Mouse (Mus musculus) embryonic facial prominence, embryonic 11.5 days (tissue): ENCODE measurements around the gene Gsk3a. TPM values are rescaled to one million over a fixed set of nuclear protein-coding genes. Genes with fewer than 3 reads are reported as not detected.

ENCODE experiments used
- ATAC-seq: fragments of 200-750 bp; cut with Nextera tagmentation; replicated peaks from 2 replicates; pipeline ENCODE4 v1.8.0; 2017; ENCODE audit warnings: low read depth; ENCODE audit not compliant: insufficient number of reproducible peaks, low FRiP score, low TSS enrichment
- DNase-seq: peaks from one replicate; pipeline ENCODE4 v3.0.0-alpha.2; 2015; ENCODE audit warnings: low spot score
- H3K27ac ChIP-seq: fragments of 300-500 bp; sonication (generic); replicated peaks from 2 replicates; pipeline ENCODE4 v1.5.1; 2014; ENCODE audit warnings: mild to moderate bottlenecking, low read depth, low read length, control low read depth
- H3K27me3 ChIP-seq: fragments of 300-500 bp; sonication (generic); 2 replicates; pipeline ENCODE4 v1.6.1; 2014; ENCODE audit warnings: mild to moderate bottlenecking, low read length, moderate library complexity, mixed read lengths; ENCODE audit not compliant: control insufficient read depth, insufficient read depth
- H3K36me3 ChIP-seq: fragments of 300-500 bp; sonication (generic); replicated peaks from 2 replicates; pipeline ENCODE4 v1.6.1; 2014; ENCODE audit warnings: low read depth, mild to moderate bottlenecking, low read length, moderate library complexity, mixed read lengths; ENCODE audit not compliant: control insufficient read depth, insufficient read depth
- H3K4me1 ChIP-seq: fragments of 300-500 bp; sonication (generic); 2 replicates; pipeline ENCODE4 v1.6.1; 2014; ENCODE audit warnings: low read length, mixed read lengths; ENCODE audit not compliant: control insufficient read depth, insufficient read depth
- H3K4me2 ChIP-seq: fragments of 300-500 bp; sonication (generic); 2 replicates; pipeline ENCODE4 v1.6.1; 2014; ENCODE audit warnings: low read depth, mild to moderate bottlenecking, control low read depth, low read length, moderate library complexity
- H3K4me3 ChIP-seq: fragments of 300-500 bp; sonication (generic); 2 replicates; pipeline ENCODE4 v1.5.1; 2014; ENCODE audit warnings: low read depth, low read length, control low read depth
- H3K9ac ChIP-seq: fragments of 300-500 bp; sonication (generic); replicated peaks from 2 replicates; pipeline ENCODE4 v1.6.1; 2014; ENCODE audit warnings: mild to moderate bottlenecking, control low read depth, low read length
- H3K9me3 ChIP-seq: fragments of 300-500 bp; sonication (generic); replicated peaks from 2 replicates; pipeline ENCODE4 v1.6.1; 2016; ENCODE audit warnings: mild to moderate bottlenecking, low read length, inconsistent platforms, mixed read lengths; ENCODE audit not compliant: control insufficient read depth
- WGBS: fragments of 180-500 bp; shearing (Covaris S2); extraction: QIAGEN DNeasy Blood & Tissue Kit; methylation state at CpG from one replicate; pipeline ENCODE4 v1.1.7; 2014; 5-methylcytosine and 5-hydroxymethylcytosine counted together
- polyA plus RNA-seq: library from polyadenylated mRNA; unstranded; fragments of >200 nt; fragmentation: Nextera tagmentation; extraction: Ambion mirVana; gene quantifications from 2 replicates; pipeline ENCODE4 v1.2.1, GENCODE M21; 2014

Gene Gsk3a
- polyA plus RNA-seq, 1 experiment from 2014 or later: 12.6 TPM

- Histone ChIP-seq H3K4me1 (no peaks in the 10 kb centered on the region), H3K27me3 (no peaks in the 10 kb centered on the region), H3K27ac (no peak overlapping the region), H3K9me3 (no peaks in the 10 kb centered on the region), H3K4me3 (no peak overlapping the region), H3K36me3 (no peaks in the 10 kb centered on the region; the same call in 1 of the 2 replicates), H3K4me2 (no peak overlapping the region), H3K9ac (no peak overlapping the region)
- no peak for ATAC-seq
- 86% methylated on average over 3 of the region's 3 CpGs for WGBS
- DNase-seq: no peak
Observed at GRCm38 (mm10) chr7:25209161-25209622, 28.5 kb downstream of the Gsk3a start.

- H3K27ac ChIP-seq: no peak overlapping the region
- ATAC-seq: no peak
- no peak overlapping the region for H3K4me3 ChIP-seq
- H3K9me3 ChIP-seq: no peaks in the 10 kb centered on the region
- DNase-seq: no peak
- no peaks in the 10 kb centered on the region for H3K27me3 ChIP-seq
- no peak overlapping the region for H3K9ac ChIP-seq
- no peaks in the 10 kb centered on the region for H3K4me1 ChIP-seq
- no peak overlapping the region for H3K4me2 ChIP-seq
- WGBS: 88% methylated on average over 16 of the region's 16 CpGs
- H3K36me3 ChIP-seq: no peaks in the 10 kb centered on the region; the same call in 1 of the 2 replicates
Observed at GRCm38 (mm10) chr7:25206094-25206830, 31.4 kb downstream of the Gsk3a start.

DNA sequence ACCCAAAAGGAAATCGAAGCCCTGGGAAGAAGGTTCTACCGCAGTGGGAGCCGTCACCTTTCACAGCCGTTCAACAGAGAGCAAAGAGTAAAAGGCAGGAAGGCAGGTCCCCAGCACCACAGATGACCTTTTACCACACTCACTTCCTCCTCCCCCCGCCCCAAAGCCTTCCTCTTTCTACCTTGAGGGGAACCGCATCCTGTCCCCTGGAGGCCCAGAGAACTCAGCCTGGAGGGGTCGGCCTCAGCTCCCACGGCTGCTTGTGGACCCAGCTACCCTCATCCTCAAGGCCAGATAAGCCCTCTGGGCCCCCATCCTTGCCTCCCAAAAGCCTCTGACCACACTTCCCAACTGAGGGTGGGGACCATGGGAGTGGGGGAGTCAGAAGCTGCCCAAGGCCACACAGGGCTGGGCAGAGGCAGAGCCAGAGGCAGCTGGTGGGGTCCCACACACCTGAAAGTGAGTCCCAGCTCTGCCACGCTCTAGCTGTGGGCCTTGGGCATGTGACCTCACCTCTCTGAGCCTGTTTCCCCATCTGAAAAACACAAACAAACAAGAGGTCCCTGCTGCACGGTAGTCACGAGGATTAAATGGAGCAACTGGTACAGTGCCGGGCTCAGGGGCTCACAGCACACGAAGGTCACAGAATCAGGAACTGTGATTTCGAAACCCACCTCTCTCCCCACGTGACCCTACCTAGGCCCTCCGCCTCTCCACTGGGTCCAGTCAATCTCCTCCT, 32.1 kb downstream of the Gsk3a start:
- Histone ChIP-seq H3K4me1 (no peaks in the 10 kb centered on the region), H3K36me3 (no peaks in the 10 kb centered on the region; the same call in 1 of the 2 replicates)
- no peak for ATAC-seq

DNA sequence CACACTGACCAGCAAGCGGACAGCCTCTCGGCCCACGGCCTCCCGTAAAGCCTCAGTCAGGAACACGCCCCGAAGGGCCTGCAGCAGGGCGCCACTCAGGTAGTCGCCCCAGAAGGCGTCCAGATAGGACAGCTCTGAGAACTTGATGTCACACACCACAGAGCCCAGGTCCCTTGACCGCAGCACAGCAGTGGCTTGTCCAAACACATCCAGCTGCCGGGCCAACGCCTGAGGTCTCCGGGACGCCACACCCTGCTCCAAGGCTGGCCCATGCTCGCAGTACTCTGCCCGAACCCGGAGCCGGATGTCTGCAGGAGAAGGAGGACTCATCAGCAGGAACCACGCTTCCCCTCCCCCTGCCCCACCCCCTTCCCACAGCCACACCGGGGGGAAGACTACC, 34.0 kb downstream of the Gsk3a start:
- no peaks in the 10 kb centered on the region for H3K4me1 ChIP-seq
- ATAC-seq (no peak), DNase-seq (no peak)
- 91% methylated on average over 19 of the region's 20 CpGs for WGBS
- H3K9me3 ChIP-seq: no peaks in the 10 kb centered on the region
- no peak overlapping the region for H3K4me3 ChIP-seq
- no peak overlapping the region for H3K9ac ChIP-seq
- no peak overlapping the region for H3K27ac ChIP-seq
- no peak overlapping the region for H3K4me2 ChIP-seq
- no peaks in the 10 kb centered on the region for H3K27me3 ChIP-seq
- no peaks in the 10 kb centered on the region; the same call in 1 of the 2 replicates for H3K36me3 ChIP-seq

More for the DNA sequence above, 32.1 kb downstream of the Gsk3a start:
- Histone ChIP-seq H3K4me2 (no peak overlapping the region), H3K9me3 (no peaks in the 10 kb centered on the region), H3K4me3 (no peak overlapping the region), H3K27me3 (no peaks in the 10 kb centered on the region), H3K27ac (no peak overlapping the region), H3K9ac (no peak overlapping the region; the same call in 1 of the 2 replicates)
- DNase-seq: no peak
- 73% methylated on average over 16 of the region's 16 CpGs for WGBS

DNA sequence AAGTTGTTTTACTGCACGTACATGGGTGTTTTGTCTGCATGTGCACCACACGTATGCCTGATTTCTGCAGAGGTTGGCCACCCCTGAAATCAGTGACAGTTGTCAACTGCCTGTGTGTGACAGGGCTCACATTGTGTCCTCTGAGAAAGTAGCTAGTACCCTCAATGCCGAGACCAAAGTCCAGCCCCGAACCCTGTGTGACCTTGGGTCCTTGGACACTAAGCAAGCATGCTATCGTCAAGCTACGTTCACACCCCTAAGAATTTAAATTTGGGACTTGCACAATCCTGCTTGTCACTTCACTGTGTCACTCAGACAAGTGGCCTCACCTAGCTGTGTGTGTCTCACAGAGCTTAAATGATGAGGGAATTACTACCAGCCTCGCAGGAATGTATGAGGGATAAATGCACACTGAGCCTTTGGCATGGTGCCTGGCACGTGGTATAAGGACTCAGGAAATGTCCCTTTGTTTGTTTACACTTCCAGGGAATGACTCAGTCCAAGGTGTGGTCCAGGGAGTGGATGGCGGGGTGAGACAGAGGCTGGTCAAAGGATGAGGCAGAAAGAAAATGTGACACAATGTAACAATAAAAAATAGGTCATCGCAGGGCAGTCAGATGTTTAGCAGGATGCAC, 40.1 kb downstream of the Gsk3a start:
- 68% methylated on average over 10 of the region's 10 CpGs for WGBS
- H3K4me2 ChIP-seq: no peak overlapping the region
- DNase-seq: no peak

GRCm38 (mm10) chr7:25196107-25196506, 41.5 kb downstream of the Gsk3a start:
- Histone ChIP-seq H3K4me3 (no peak overlapping the region), H3K4me2 (no peak overlapping the region), H3K27ac (no peak overlapping the region), H3K36me3 (no peaks in the 10 kb centered on the region), H3K27me3 (no peaks in the 10 kb centered on the region), H3K4me1 (no peaks in the 10 kb centered on the region), H3K9me3 (no peaks in the 10 kb centered on the region), H3K9ac (no peak overlapping the region)
- DNase-seq (no peak), ATAC-seq (no peak)
- 85% methylated on average over 9 of the region's 9 CpGs for WGBS

More for the DNA sequence above, 40.1 kb downstream of the Gsk3a start:
- Histone ChIP-seq H3K4me1 (no peaks in the 10 kb centered on the region), H3K36me3 (no peaks in the 10 kb centered on the region), H3K27ac (no peak overlapping the region), H3K4me3 (no peak overlapping the region), H3K27me3 (no peaks in the 10 kb centered on the region), H3K9ac (no peak overlapping the region), H3K9me3 (no peaks in the 10 kb centered on the region)
- ATAC-seq: no peak

DNA sequence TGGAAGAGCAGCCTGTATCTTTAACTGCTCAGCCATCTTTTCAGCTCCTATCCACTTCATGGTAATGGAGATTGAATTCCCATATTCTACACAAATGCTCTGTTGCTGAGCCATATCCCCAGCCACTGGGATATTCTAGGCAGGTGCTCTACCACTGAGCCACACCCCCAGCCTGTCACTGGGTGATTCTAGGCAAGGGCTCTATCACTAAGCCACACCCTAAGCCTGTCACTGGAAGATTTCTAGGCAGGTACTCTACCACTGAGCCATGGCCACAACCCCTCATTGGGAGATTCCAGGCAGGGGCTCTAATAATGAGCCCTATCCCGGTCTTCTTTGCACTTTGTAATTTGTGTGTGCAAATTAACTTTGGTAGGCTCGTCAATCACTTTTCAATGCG, 42.5 kb downstream of the Gsk3a start:
- DNase-seq (no peak), ATAC-seq (no peak)
- H3K4me1 ChIP-seq: no peaks in the 10 kb centered on the region
- H3K4me3 ChIP-seq: no peak overlapping the region
- no peak overlapping the region for H3K27ac ChIP-seq
- 72% methylated on average over 3 of the region's 3 CpGs for WGBS
- H3K36me3 ChIP-seq: no peaks in the 10 kb centered on the region
- no peaks in the 10 kb centered on the region for H3K27me3 ChIP-seq
- no peaks in the 10 kb centered on the region for H3K9me3 ChIP-seq
- H3K9ac ChIP-seq: no peak overlapping the region
- no peak overlapping the region for H3K4me2 ChIP-seq
